Mouse (Mus musculus) testis, adult 2 months (tissue): Measurements from ENCODE around the gene Tef. TPM values are rescaled to one million over a fixed set of nuclear protein-coding genes. Genes with fewer than 3 reads are reported as not detected.

Source experiments
- H3K27ac ChIP-seq: fragments of 200-500 bp; 2 replicates; pipeline ENCODE4 v1.5.1; 2012; ENCODE audit warnings: low read depth, low read length; ENCODE audit not compliant: control insufficient read depth, insufficient read depth
- H3K27me3 ChIP-seq: fragments of 200-500 bp; 2 replicates; pipeline ENCODE4 v1.6.1; 2012; ENCODE audit warnings: mild to moderate bottlenecking, low read length, moderate library complexity; ENCODE audit not compliant: control insufficient read depth, insufficient read depth
- H3K36me3 ChIP-seq: fragments of 200-500 bp; 2 replicates; pipeline ENCODE4 v1.6.1; 2012; ENCODE audit warnings: mild to moderate bottlenecking, low read length; ENCODE audit not compliant: control insufficient read depth, insufficient read depth
- H3K4me1 ChIP-seq: fragments of 200-500 bp; 2 replicates; pipeline ENCODE4 v1.6.1; 2012; ENCODE audit warnings: low read length; ENCODE audit not compliant: control insufficient read depth, insufficient read depth
- H3K4me3 ChIP-seq: fragments of 200-500 bp; 2 replicates; pipeline ENCODE4 v1.5.1; 2012; ENCODE audit warnings: low read depth, mild to moderate bottlenecking, low read length, moderate library complexity, mixed read lengths; ENCODE audit not compliant: control insufficient read depth
- CTCF ChIP-seq: fragments of 200-500 bp; IDR thresholded peaks from 2 replicates; pipeline ENCODE4 v1.5.1; 2012; ENCODE audit warnings: low read depth, mild to moderate bottlenecking, inconsistent platforms, low read length, moderate library complexity; ENCODE audit not compliant: control insufficient read depth, insufficient read depth, insufficient replicate concordance
- POLR2A ChIP-seq: fragments of 200-500 bp; IDR thresholded peaks from 2 replicates; pipeline ENCODE4 v1.6.1; 2012; ENCODE audit warnings: low read depth, mild to moderate bottlenecking, inconsistent platforms, low read length, moderate library complexity; ENCODE audit not compliant: control insufficient read depth
- polyA plus RNA-seq: library from polyadenylated mRNA; depleted of rRNA; stranded (reverse); fragments of >200 nt; gene quantifications from 2 replicates; pipeline ENCODE4 v1.2.3, GENCODE M21; 2012

The Tef gene
- polyA plus RNA-seq, 1 experiment, result 36.1 TPM

DNA sequence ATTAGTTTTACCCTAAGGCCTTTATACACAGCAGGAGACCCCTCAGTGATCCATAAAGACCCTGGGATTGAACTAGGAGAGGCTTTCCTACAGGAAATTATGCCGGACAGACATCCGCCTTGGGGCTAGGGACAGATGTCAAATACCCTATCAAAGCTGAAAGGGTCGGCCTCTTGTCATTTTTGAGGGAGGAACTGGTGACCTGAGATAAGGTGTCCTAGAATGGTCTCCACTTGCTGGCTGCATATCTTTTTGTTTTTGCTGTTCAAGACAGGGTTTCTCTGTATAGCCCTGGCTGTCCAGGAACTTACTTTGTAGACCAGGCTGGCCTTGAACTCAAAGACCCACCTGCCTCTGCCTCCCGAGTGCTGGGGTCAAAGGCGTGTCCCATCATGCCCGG is 37.6 kb upstream of the Tef start:
- TF ChIP-seq POLR2A (no peak), CTCF (no peak)
- no peak overlapping the region for H3K4me3 ChIP-seq
- H3K27ac ChIP-seq, result no peak overlapping the region
- H3K4me1 ChIP-seq, result no peaks in the 10 kb centered on the region
- no peaks in the 10 kb centered on the region for H3K36me3 ChIP-seq
- H3K27me3 ChIP-seq, result no peaks in the 10 kb centered on the region

- Histone ChIP-seq H3K27me3 (no peaks in the 10 kb centered on the region), H3K4me3 (no peak overlapping the region)
- no peak for TF ChIP-seq POLR2A
- TF ChIP-seq CTCF, result no peak
Observed at GRCm38 (mm10) chr15:81765651-81766050, 36.6 kb upstream of the Tef start.

DNA sequence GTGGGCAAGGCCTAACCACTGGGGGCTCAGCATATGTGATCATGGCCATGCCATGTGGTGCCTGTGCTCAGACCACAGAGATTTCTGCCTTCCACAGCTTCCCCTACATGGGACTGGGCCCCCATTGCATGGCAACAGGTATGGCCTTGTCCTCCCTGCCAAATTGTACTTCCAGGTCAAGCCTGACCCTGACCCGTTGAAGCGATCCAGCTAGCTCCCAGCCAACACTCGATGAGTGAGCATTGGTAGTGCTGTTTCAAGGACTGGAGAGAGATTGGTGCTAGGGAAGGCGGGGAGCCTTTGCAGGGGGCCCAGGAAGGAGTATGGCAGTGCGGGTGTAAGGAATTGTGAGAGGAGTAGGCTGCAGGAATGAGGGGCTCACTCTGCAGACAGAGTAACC is 35.8 kb upstream of the Tef start:
- Histone ChIP-seq H3K27ac (no peak overlapping the region), H3K4me1 (no peaks in the 10 kb centered on the region; the same call in 1 of the 2 replicates), H3K36me3 (no peaks in the 10 kb centered on the region), H3K27me3 (no peaks in the 10 kb centered on the region), H3K4me3 (no peak overlapping the region)
- TF ChIP-seq CTCF (no peak), POLR2A (no peak)

More at GRCm38 (mm10) chr15:81765651-81766050, 36.6 kb upstream of the Tef start:
- no peaks in the 10 kb centered on the region for H3K4me1 ChIP-seq
- no peaks in the 10 kb centered on the region for H3K36me3 ChIP-seq
- H3K27ac ChIP-seq, result no peak overlapping the region

DNA sequence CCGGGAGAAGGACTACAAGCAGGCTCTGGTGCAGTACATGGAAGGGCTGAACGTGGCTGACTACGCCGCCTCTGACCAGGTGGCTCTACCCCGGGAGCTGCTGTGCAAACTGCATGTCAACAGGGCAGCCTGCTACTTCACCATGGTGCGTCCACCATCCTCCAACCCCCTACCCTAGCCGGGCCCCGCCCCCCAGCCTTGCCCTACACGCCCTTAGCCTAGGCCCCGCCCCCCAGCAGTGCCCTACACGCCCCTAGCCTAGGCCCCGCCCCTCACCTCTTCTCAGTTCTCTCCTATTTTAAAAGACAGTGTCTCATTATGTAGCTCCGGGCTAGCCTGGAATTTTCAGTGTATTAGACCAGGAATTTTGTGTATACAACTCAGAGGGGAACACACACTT is 33.2 kb upstream of the Tef start:
- Histone ChIP-seq H3K27me3 (no peaks in the 10 kb centered on the region), H3K4me3 (no peak overlapping the region), H3K4me1 (no peaks in the 10 kb centered on the region; the same call in 1 of the 2 replicates), H3K36me3 (no peaks in the 10 kb centered on the region), H3K27ac (no peak overlapping the region)
- no peak for TF ChIP-seq POLR2A
- TF ChIP-seq CTCF, result no peak

DNA sequence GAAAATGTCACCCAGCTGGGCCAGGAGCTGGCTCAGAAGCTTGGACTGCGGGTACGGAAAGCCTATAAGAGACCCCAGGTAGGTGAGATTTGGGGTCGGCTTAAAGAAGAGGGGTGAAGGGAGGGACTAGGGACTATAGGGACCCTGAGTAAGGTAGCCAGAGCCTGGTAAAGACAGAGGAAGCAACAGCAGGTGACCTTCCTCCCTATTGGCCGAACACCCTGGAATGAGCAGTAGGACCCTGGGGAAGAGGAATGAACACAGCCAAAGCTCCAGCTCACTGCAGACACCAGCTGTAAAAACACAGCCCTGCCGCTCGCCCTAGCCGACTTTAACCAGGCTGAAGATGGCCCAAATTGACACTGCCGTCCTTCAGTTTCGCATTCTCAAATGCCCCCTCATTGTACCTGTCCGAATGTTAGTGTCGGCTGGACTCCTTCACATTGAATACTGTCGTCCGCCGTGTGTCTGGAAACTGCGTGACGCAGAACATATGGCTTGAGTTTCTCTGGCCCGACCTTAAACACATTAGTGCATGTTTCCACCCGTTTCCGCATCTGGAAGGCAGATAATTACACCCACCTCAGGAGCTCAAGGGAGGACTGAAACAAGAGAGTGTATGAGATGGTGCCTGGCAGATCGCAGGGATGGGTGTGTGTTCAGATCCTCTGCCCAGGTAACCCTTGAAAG is 29.6 kb upstream of the Tef start:
- H3K4me3 ChIP-seq, result peak overlapping the region; percentile 5
- peak overlapping the region; percentile 51 for H3K27ac ChIP-seq
- no peaks in the 10 kb centered on the region for H3K27me3 ChIP-seq
- TF ChIP-seq POLR2A (no peak), CTCF (no peak)
- no peaks in the 10 kb centered on the region for H3K36me3 ChIP-seq
- H3K4me1 ChIP-seq, result no peaks in the 10 kb centered on the region; the same call in 1 of the 2 replicates

DNA sequence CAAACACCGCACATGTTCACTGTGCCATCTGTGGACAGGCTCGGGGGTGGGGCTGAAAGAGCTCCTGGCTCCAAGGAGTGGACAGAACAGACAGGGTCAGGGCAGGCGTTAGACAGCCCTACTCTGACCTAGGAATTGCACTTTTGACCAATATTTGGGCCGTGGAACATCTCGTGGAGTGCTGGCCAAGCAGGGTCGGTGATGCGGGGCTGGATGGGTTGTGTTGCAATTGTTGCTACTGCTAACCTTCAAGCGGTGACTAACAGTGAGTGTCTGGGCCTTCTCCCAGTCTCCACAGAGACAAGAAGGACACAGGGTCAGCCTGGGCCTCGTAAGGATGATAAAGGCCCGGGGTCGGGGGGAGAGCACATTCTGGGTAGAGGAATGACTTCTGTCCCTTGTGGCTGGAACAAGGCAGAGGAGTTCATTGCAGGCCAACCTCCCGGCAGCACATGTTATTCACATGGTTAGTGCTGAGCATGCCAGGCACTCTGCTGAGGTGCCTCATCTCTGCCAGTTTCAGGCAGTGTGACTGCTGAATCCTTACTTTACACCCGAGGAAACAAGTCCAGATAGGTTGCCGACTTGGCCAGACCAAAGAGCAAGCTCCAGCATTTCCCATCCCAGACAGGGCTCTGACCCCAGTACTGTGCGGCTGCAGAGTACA is 27.6 kb upstream of the Tef start:
- H3K27me3 ChIP-seq, result no peaks in the 10 kb centered on the region
- no peak overlapping the region for H3K4me3 ChIP-seq
- peak overlapping the region; percentile 29 for H3K27ac ChIP-seq
- H3K4me1 ChIP-seq, result no peaks in the 10 kb centered on the region; the same call in 1 of the 2 replicates
- H3K36me3 ChIP-seq, result no peaks in the 10 kb centered on the region
- TF ChIP-seq CTCF (no peak), POLR2A (peak; percentile 28; the same call in 1 of the 2 replicates)

DNA sequence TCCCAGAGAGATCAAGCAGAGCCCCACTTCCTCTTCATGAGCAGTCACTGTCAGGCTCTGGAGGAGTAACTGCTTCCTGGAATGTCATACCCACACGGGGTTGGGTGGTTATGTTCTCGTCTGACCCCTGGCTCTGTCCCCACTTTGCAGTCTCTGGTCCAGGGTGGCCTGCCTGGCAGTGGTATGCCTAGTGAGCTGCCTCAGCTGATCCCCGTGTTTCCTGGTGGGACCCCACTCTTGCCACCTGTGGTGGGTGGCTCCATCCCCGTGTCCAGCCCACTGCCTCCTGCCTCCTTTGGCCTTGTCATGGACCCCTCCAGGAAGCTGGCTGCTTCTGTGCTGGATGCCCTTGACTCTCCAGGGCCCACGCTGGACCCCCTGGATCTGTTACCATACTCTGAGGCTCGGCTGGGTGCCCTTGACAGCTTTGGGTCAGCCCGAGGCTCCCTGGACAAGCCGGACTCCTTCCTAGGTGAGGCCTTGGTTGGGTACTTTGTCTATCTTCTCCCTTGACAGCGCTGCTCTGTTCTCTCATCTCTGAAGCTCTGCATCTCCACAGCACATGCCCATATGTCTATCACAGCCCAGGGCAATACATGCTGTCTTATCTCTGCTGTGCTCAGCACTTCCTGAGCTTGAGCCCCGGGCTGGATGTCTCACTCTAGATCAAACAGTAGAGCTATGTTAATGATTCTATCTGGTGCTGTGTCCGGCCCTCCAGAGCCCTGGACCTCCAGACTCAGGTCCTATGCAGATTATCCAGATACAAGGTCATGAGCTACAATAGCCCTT is 25.4 kb upstream of the Tef start:
- Histone ChIP-seq H3K4me3 (no peak overlapping the region), H3K36me3 (no peaks in the 10 kb centered on the region), H3K27me3 (no peaks in the 10 kb centered on the region), H3K27ac (no peak overlapping the region), H3K4me1 (no peaks in the 10 kb centered on the region; the same call in 1 of the 2 replicates)
- TF ChIP-seq POLR2A (no peak), CTCF (no peak)

DNA sequence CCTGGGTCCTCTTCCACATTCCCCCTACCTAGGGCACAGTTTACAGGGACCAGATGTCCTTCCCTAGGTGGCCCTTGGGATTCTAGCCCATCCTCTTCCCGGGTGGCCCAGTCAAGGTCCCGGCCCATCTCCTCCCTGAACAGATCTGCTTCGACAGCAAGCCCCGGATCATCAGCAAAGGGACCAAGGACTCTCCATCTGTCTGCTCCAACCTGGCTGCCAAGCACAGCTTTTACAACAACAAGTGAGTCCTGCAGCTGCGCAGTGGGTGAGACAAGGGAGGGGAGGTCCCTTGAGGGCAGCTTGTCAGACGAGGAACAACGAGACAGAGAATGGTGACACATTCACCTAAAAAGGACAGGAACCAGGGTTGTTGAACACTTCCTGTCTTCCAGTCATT is 20.4 kb upstream of the Tef start:
- TF ChIP-seq CTCF (no peak), POLR2A (no peak)
- H3K27me3 ChIP-seq, result no peaks in the 10 kb centered on the region
- peaks cover 3% of the 10 kb centered on the region for H3K4me1 ChIP-seq
- no peak overlapping the region for H3K4me3 ChIP-seq
- no peak overlapping the region for H3K27ac ChIP-seq
- H3K36me3 ChIP-seq, result no peaks in the 10 kb centered on the region
